ENCODE assay signal across 26 mouse cellular contexts in genomic region chr7:80195576-80196263, GRCm38 (mm10). TPM values are rescaled to one million over a fixed set of nuclear protein-coding genes. Genes with fewer than 3 reads are reported as not detected.
A peak's percentile ranks its signal among the peaks of the same experiment; 100 is the strongest.
DNase-seq lines count a peak whose midpoint lies in the region; ATAC-seq and TF ChIP-seq lines count a peak whose summit lies in the region.
"Had no signal": no experiment of that assay in that cellular context is flagged by ENCODE, and none has a peak within 500 bp of the region (broad histone marks: within the 10 kb centered on the region; RNA-seq: fewer than 3 reads in every experiment).

No protein-coding gene starts in this region.

- no peak overlapping the region for H3K9ac ChIP-seq in neural tube, embryonic 13.5 days
- 0 out of 2 replicates have a peak overlapping the region, but pooled peaks have one; percentile 39 for H3K9ac ChIP-seq in liver, embryonic 12.5 days
- H3K9ac ChIP-seq: embryonic facial prominence, embryonic 13.5 days; forebrain, embryonic 13.5 days; heart, embryonic 12.5 days; hindbrain, embryonic 14.5 days had no signal

- no peak for TF ChIP-seq POLR2A in small intestine, adult 2 months (IDR thresholded peaks at IDR 0.05; ENCODE audit: low read depth, low read length)

- H3K36me3 ChIP-seq in neural tube, embryonic 13.5 days: no peaks in the 10 kb centered on the region
- peaks cover 10% of the 10 kb centered on the region; the same call in 1 of the 2 replicates for H3K36me3 ChIP-seq in liver, embryonic 12.5 days
- H3K36me3 ChIP-seq in small intestine, adult 2 months (ENCODE audit: control insufficient read depth, insufficient read depth, low read length): peaks cover 15% of the 10 kb centered on the region
- no peaks in the 10 kb centered on the region for H3K36me3 ChIP-seq in limb, embryonic 10.5 days
- H3K36me3 ChIP-seq: embryonic facial prominence, embryonic 13.5 days; heart, embryonic 12.5 days had no signal

- peak overlapping the region; percentile 13; the same call in 1 of the 2 replicates for H3K4me2 ChIP-seq in neural tube, embryonic 13.5 days
- peak overlapping the region; percentile 33 for H3K4me2 ChIP-seq in liver, embryonic 12.5 days
- H3K4me2 ChIP-seq: embryonic facial prominence, embryonic 13.5 days; forebrain, embryonic 13.5 days; heart, embryonic 12.5 days; hindbrain, embryonic 14.5 days had no signal

- TF ChIP-seq CTCF in small intestine, adult 2 months (IDR thresholded peaks at IDR 0.05; ENCODE audit: extremely low read depth, insufficient read length, insufficient replicate concordance, low read depth, low read length): no peak

- no peak overlapping the region for H3K4me3 ChIP-seq in neural tube, embryonic 13.5 days
- no peak overlapping the region for H3K4me3 ChIP-seq in liver, embryonic 12.5 days
- H3K4me3 ChIP-seq in small intestine, adult 2 months (ENCODE audit: low read depth, low read length): no peak overlapping the region
- no peak overlapping the region for H3K4me3 ChIP-seq in limb, embryonic 10.5 days
- H3K4me3 ChIP-seq: embryonic facial prominence, embryonic 13.5 days; forebrain, embryonic 13.5 days; heart, embryonic 12.5 days; midbrain, embryonic 10.5 days had no signal

- peak overlapping the region; percentile 85; the same call in 1 of the 2 replicates for H3K27ac ChIP-seq in neural tube, embryonic 13.5 days (replicated peaks)
- H3K27ac ChIP-seq in liver, embryonic 12.5 days: peak overlapping the region; percentile 78
- H3K27ac ChIP-seq in small intestine, adult 2 months (ENCODE audit: insufficient read depth, low read depth, low read length): 0 out of 2 replicates have a peak overlapping the region, but pooled peaks have one; percentile 3
- H3K27ac ChIP-seq in limb, embryonic 10.5 days: no peak overlapping the region
- H3K27ac ChIP-seq: embryonic facial prominence, embryonic 13.5 days; forebrain, embryonic 13.5 days; hindbrain, embryonic 14.5 days; midbrain, embryonic 10.5 days had no signal

- 85% methylated on average over 10 of the region's 11 CpGs for WGBS in neural tube, embryonic 13.5 days
- WGBS in liver, embryonic 12.5 days (ENCODE audit: insufficient replicate concordance): 82% methylated on average over 10 of the region's 11 CpGs
- 52% methylated on average over 10 of the region's 11 CpGs for WGBS in small intestine, adult 2 months
- 92% methylated on average over 10 of the region's 11 CpGs for WGBS in limb, embryonic 10.5 days

- peak; percentile 86 for DNase-seq in heart, adult 11 months
- DNase-seq in heart, postnatal 14 days: no peak
- no peak for DNase-seq in neural tube, embryonic 10.5 days (ENCODE audit: extremely low spot score, low spot score)
- DNase-seq in limb, embryonic 10.5 days (ENCODE audit: low spot score): no peak
- DNase-seq: adrenal gland, postnatal 10 days; cerebellum, adult 8-10 months; cerebellum, postnatal 36 days; embryo, embryonic 11 days; gastrocnemius, postnatal 10 days; heart, adult 18-20 months; heart, postnatal 10 days; kidney, adult 9 months; kidney, postnatal 14 days; layer of hippocampus, postnatal 36 days; lung, postnatal 4 days had no signal

- no peaks in the 10 kb centered on the region for H3K27me3 ChIP-seq in neural tube, embryonic 13.5 days
- H3K27me3 ChIP-seq in liver, embryonic 12.5 days (replicated peaks): no peaks in the 10 kb centered on the region
- H3K27me3 ChIP-seq in small intestine, adult 2 months (ENCODE audit: control insufficient read depth, insufficient read depth, low read length): no peaks in the 10 kb centered on the region
- no peaks in the 10 kb centered on the region for H3K27me3 ChIP-seq in limb, embryonic 10.5 days (ENCODE audit: low read depth, poor library complexity, severe bottlenecking)
- H3K27me3 ChIP-seq: embryonic facial prominence, embryonic 13.5 days; forebrain, embryonic 13.5 days; heart, embryonic 12.5 days had no signal

- intact Hi-C loops in heart, postnatal 14 days (cut with DNase I): no loop called here

- ATAC-seq in neural tube, embryonic 13.5 days (ENCODE audit: low read depth): no peak
- no peak for ATAC-seq in liver, embryonic 12.5 days
- no peak for ATAC-seq in megakaryocyte, adult 5-6 weeks (ENCODE audit: poor library complexity, severe bottlenecking)
- ATAC-seq: CD4-positive, CD25-positive, alpha-beta regulatory T cell, adult 4 months; forebrain, embryonic 13.5 days; inflammation-experienced regulatory T-cells, adult 6 months had no signal

- H3K4me1 ChIP-seq in neural tube, embryonic 13.5 days (replicated peaks): peaks cover 72% of the 10 kb centered on the region
- H3K4me1 ChIP-seq in liver, embryonic 12.5 days: peaks cover 90% of the 10 kb centered on the region
- H3K4me1 ChIP-seq in small intestine, adult 2 months (ENCODE audit: control insufficient read depth, insufficient read depth, insufficient read length, low read length): peaks cover 42% of the 10 kb centered on the region
- peaks cover 54% of the 10 kb centered on the region for H3K4me1 ChIP-seq in limb, embryonic 10.5 days

- no peaks in the 10 kb centered on the region for H3K9me3 ChIP-seq in neural tube, embryonic 13.5 days
- H3K9me3 ChIP-seq in liver, embryonic 12.5 days (replicated peaks): no peaks in the 10 kb centered on the region
- H3K9me3 ChIP-seq in limb, embryonic 10.5 days (replicated peaks): no peaks in the 10 kb centered on the region
- H3K9me3 ChIP-seq: embryonic facial prominence, embryonic 13.5 days; forebrain, embryonic 13.5 days; heart, embryonic 12.5 days; midbrain, embryonic 10.5 days had no signal

RNA-seq across cellular contexts. Expression of gene Sema4b, which starts 9.1 kb away (rescaled TPM):
- total RNA-seq in heart, postnatal 14 days (2021): 10 to 100 TPM; 12.9 to 13.4 TPM
- polyA plus RNA-seq in neural tube, embryonic 13.5 days (2015; fragmentation: Nextera tagmentation; extraction: Ambion mirVana): 22.1 and 23.2 TPM in 2 replicates
- polyA plus RNA-seq in liver, embryonic 12.5 days (2016; fragmentation: Nextera tagmentation; extraction: Ambion mirVana): 16.9 and 17.9 TPM in 2 replicates
- polyA plus RNA-seq in small intestine, adult 2 months (2012; rRNA removed): 47.9 and 84.4 TPM in 2 replicates
- 10.1 and 13.7 TPM in 2 replicates for total RNA-seq in megakaryocyte, adult 5-6 weeks (2015)
- total RNA-seq in megakaryocyte, adult 5-6 weeks (2017): 10.5 and 11.1 TPM in 2 replicates
- 8.1 and 9.9 TPM in 2 replicates for polyA plus RNA-seq in limb, embryonic 10.5 days (2016; fragmentation: Nextera tagmentation; extraction: Ambion mirVana)

RNA-seq across cellular contexts. Expression of gene Cib1, which starts 36.9 kb away (rescaled TPM):
- 10 to 100 TPM; 18.1 to 22.5 TPM for total RNA-seq in heart, postnatal 14 days (2021)
- 31.0 and 34.6 TPM in 2 replicates for polyA plus RNA-seq in neural tube, embryonic 13.5 days (2015; fragmentation: Nextera tagmentation; extraction: Ambion mirVana)
- polyA plus RNA-seq in liver, embryonic 12.5 days (2016; fragmentation: Nextera tagmentation; extraction: Ambion mirVana): 97.5 and 99.2 TPM in 2 replicates
- 318 and 530 TPM in 2 replicates for polyA plus RNA-seq in small intestine, adult 2 months (2012; rRNA removed)
- total RNA-seq in megakaryocyte, adult 5-6 weeks (2015): 107 and 134 TPM in 2 replicates
- total RNA-seq in megakaryocyte, adult 5-6 weeks (2017): 86.5 and 98.1 TPM in 2 replicates
- polyA plus RNA-seq in limb, embryonic 10.5 days (2016; fragmentation: Nextera tagmentation; extraction: Ambion mirVana): 68.6 and 75.3 TPM in 2 replicates

RNA-seq across cellular contexts. Expression of gene Gdpgp1, which starts 36.9 kb away (rescaled TPM):
- total RNA-seq in heart, postnatal 14 days (2021): 1 to 10 TPM; 1.9 TPM
- 4.5 TPM in 2 replicates for polyA plus RNA-seq in neural tube, embryonic 13.5 days (2015; fragmentation: Nextera tagmentation; extraction: Ambion mirVana)
- polyA plus RNA-seq in liver, embryonic 12.5 days (2016; fragmentation: Nextera tagmentation; extraction: Ambion mirVana): 3.9 and 4.4 TPM in 2 replicates
- polyA plus RNA-seq in small intestine, adult 2 months (2012; rRNA removed): 2.3 and 3.2 TPM in 2 replicates
- 5.2 and 5.4 TPM in 2 replicates for total RNA-seq in megakaryocyte, adult 5-6 weeks (2015)
- 1.9 and 2.7 TPM in 2 replicates for total RNA-seq in megakaryocyte, adult 5-6 weeks (2017)
- 7.2 and 7.5 TPM in 2 replicates for polyA plus RNA-seq in limb, embryonic 10.5 days (2016; fragmentation: Nextera tagmentation; extraction: Ambion mirVana)

RNA-seq across cellular contexts. Expression of gene Ttll13, which starts 50.5 kb away (rescaled TPM):
- under 1 TPM; 0.46 to 0.55 TPM for total RNA-seq in heart, postnatal 14 days (2021)
- polyA plus RNA-seq in neural tube, embryonic 13.5 days (2015; fragmentation: Nextera tagmentation; extraction: Ambion mirVana): 1.6 and 2.8 TPM in 2 replicates
- 0.61 and 1.0 TPM in 2 replicates for polyA plus RNA-seq in liver, embryonic 12.5 days (2016; fragmentation: Nextera tagmentation; extraction: Ambion mirVana)
- polyA plus RNA-seq in small intestine, adult 2 months (2012; rRNA removed): 0.05 and 0.08 TPM in 2 replicates
- total RNA-seq in megakaryocyte, adult 5-6 weeks (2015): 0.07 TPM in 1 of 2 replicates, not detected in the other
- total RNA-seq in megakaryocyte, adult 5-6 weeks (2017): 0.12 TPM in 1 of 2 replicates, not detected in the other
- polyA plus RNA-seq in limb, embryonic 10.5 days (2016; fragmentation: Nextera tagmentation; extraction: Ambion mirVana): 0.50 and 0.61 TPM in 2 replicates
- polyA plus RNA-seq: inflammation-experienced regulatory T-cells, adult 6 months had no signal
